Mouse (Mus musculus): ENCODE data around the gene Fcgrt. TPM values are rescaled to one million over a fixed set of nuclear protein-coding genes. Genes with fewer than 3 reads are reported as not detected.

The Fcgrt gene
- polyA plus RNA-seq, 1 experiment = 37.0 TPM

- H3K4me3 ChIP-seq (ENCODE audit: insufficient read depth, low read length) = no peak overlapping the region
- H3K27ac ChIP-seq (ENCODE audit: insufficient read depth, low read length) = no peak overlapping the region
- TF ChIP-seq CTCF (IDR thresholded peaks at IDR 0.05; ENCODE audit: extremely low read depth, insufficient read depth, low read length) = no peak
- TF ChIP-seq POLR2A (IDR thresholded peaks at IDR 0.05; ENCODE audit: extremely low read depth, insufficient read depth, low read length) = no peak
- no peaks in the 10 kb centered on the region for H3K4me1 ChIP-seq (ENCODE audit: control insufficient read depth, insufficient read depth, low read length)
Measured at GRCm38 (mm10) chr7:45046853-45047350, 56.7 kb downstream of the Fcgrt start.

GRCm38 (mm10) chr7:45045741-45046140, 57.9 kb downstream of the Fcgrt start:
- Histone ChIP-seq H3K4me1 (ENCODE audit: control insufficient read depth, insufficient read depth, low read length) (no peaks in the 10 kb centered on the region), H3K4me3 (ENCODE audit: insufficient read depth, low read length) (no peak overlapping the region), H3K27ac (ENCODE audit: insufficient read depth, low read length) (no peak overlapping the region)
- no peak for TF ChIP-seq POLR2A (IDR thresholded peaks at IDR 0.05; ENCODE audit: extremely low read depth, insufficient read depth, low read length)
- TF ChIP-seq CTCF (IDR thresholded peaks at IDR 0.05; ENCODE audit: extremely low read depth, insufficient read depth, low read length) = no peak

- no peak overlapping the region for H3K27ac ChIP-seq (ENCODE audit: insufficient read depth, low read length)
- H3K4me1 ChIP-seq (ENCODE audit: control insufficient read depth, insufficient read depth, low read length) = no peaks in the 10 kb centered on the region
- no peak overlapping the region for H3K4me3 ChIP-seq (ENCODE audit: insufficient read depth, low read length)
- TF ChIP-seq POLR2A (IDR thresholded peaks at IDR 0.05; ENCODE audit: extremely low read depth, insufficient read depth, low read length) (no peak), CTCF (IDR thresholded peaks at IDR 0.05; ENCODE audit: extremely low read depth, insufficient read depth, low read length) (no peak)
Measured at GRCm38 (mm10) chr7:45043307-45043706, 60.3 kb downstream of the Fcgrt start.

Other genes with a start within 250 kb of the Fcgrt start
- gene Pnkp, start 246.7 kb downstream of the Fcgrt start, polyA plus RNA-seq (2012; rRNA removed) = 35.6 and 40.8 TPM in 2 replicates
- gene Ptov1, start 234.1 kb downstream of the Fcgrt start, polyA plus RNA-seq (2012; rRNA removed) = 359 and 377 TPM in 2 replicates
- gene Med25, start 211.1 kb downstream of the Fcgrt start, polyA plus RNA-seq (2012; rRNA removed) = 121 and 129 TPM in 2 replicates
- 28.6 and 30.7 TPM in 2 replicates for gene Fuz, start 207.8 kb downstream of the Fcgrt start, polyA plus RNA-seq (2012; rRNA removed)
- 241 and 247 TPM in 2 replicates for gene Ap2a1, start 174.4 kb downstream of the Fcgrt start, polyA plus RNA-seq (2012; rRNA removed)
- gene Tsks, start 160.6 kb downstream of the Fcgrt start, polyA plus RNA-seq (2012; rRNA removed) = 1.5 and 2.0 TPM in 2 replicates
- 154 and 164 TPM in 2 replicates for gene Cpt1c, start 129.0 kb downstream of the Fcgrt start, polyA plus RNA-seq (2012; rRNA removed)
- 162 and 169 TPM in 2 replicates for gene Prmt1, start 117.3 kb downstream of the Fcgrt start, polyA plus RNA-seq (2012; rRNA removed)
- 82.4 and 87.4 TPM in 2 replicates for gene Irf3, start 106.2 kb downstream of the Fcgrt start, polyA plus RNA-seq (2012; rRNA removed)
- gene Bcl2l12, start 105.1 kb downstream of the Fcgrt start, polyA plus RNA-seq (2012; rRNA removed) = 6.0 and 6.2 TPM in 2 replicates
- 126 and 128 TPM in 2 replicates for gene Scaf1, start 87.5 kb downstream of the Fcgrt start, polyA plus RNA-seq (2012; rRNA removed)
- gene Rras, start 85.9 kb downstream of the Fcgrt start, polyA plus RNA-seq (2012; rRNA removed) = 34.2 and 38.3 TPM in 2 replicates
- 14.6 and 15.5 TPM in 2 replicates for gene Prr12, start 51.0 kb downstream of the Fcgrt start, polyA plus RNA-seq (2012; rRNA removed)
- gene Nosip, start 41.4 kb downstream of the Fcgrt start, polyA plus RNA-seq (2012; rRNA removed) = 89.5 and 92.3 TPM in 2 replicates
- gene Prrg2, start 41.2 kb downstream of the Fcgrt start, polyA plus RNA-seq (2012; rRNA removed) = 21.4 and 23.2 TPM in 2 replicates
- 12.8 and 13.1 TPM in 2 replicates for gene Rcn3, start 11.6 kb downstream of the Fcgrt start, polyA plus RNA-seq (2012; rRNA removed)
- gene Rps11, start 20.6 kb upstream of the Fcgrt start, polyA plus RNA-seq (2012; rRNA removed) = 361 and 402 TPM in 2 replicates
- 1,470 and 1,570 TPM in 2 replicates for gene Rpl13a, start 24.9 kb upstream of the Fcgrt start, polyA plus RNA-seq (2012; rRNA removed)
- 0.08 and 0.32 TPM in 2 replicates for gene Gm45713, start 32.4 kb upstream of the Fcgrt start, polyA plus RNA-seq (2012; rRNA removed)
- gene Flt3l, start 32.6 kb upstream of the Fcgrt start, polyA plus RNA-seq (2012; rRNA removed) = 18.4 and 20.8 TPM in 2 replicates
- 59.4 and 60.2 TPM in 2 replicates for gene Pih1d1, start 50.5 kb upstream of the Fcgrt start, polyA plus RNA-seq (2012; rRNA removed)
- 8.1 and 10.3 TPM in 2 replicates for gene Aldh16a1, start 50.7 kb upstream of the Fcgrt start, polyA plus RNA-seq (2012; rRNA removed)
- gene Slc17a7, start 60.1 kb upstream of the Fcgrt start, polyA plus RNA-seq (2012; rRNA removed) = 1,033 and 1,121 TPM in 2 replicates
- gene Gfy, start 75.7 kb upstream of the Fcgrt start, polyA plus RNA-seq (2012; rRNA removed) = 0.38 and 0.62 TPM in 2 replicates
- not detected in 2 replicates for gene Pth2, start 77.1 kb upstream of the Fcgrt start, polyA plus RNA-seq (2012; rRNA removed)
- 4.7 and 5.0 TPM in 2 replicates for gene Ccdc155, start 101.0 kb upstream of the Fcgrt start, polyA plus RNA-seq (2012; rRNA removed)
- 41.4 and 47.2 TPM in 2 replicates for gene Dkkl1, start 108.3 kb upstream of the Fcgrt start, polyA plus RNA-seq (2012; rRNA removed)
- 5.0 and 6.4 TPM in 2 replicates for gene Tead2, start 111.9 kb upstream of the Fcgrt start, polyA plus RNA-seq (2012; rRNA removed)
- gene Cd37, start 135.3 kb upstream of the Fcgrt start, polyA plus RNA-seq (2012; rRNA removed) = 10.6 and 11.9 TPM in 2 replicates
- 2.1 TPM in 2 replicates for gene Slc6a16, start 137.2 kb upstream of the Fcgrt start, polyA plus RNA-seq (2012; rRNA removed)
- 0.08 and 0.30 TPM in 2 replicates for gene Slc6a21, start 173.7 kb upstream of the Fcgrt start, polyA plus RNA-seq (2012; rRNA removed)
- gene Trpm4, start 229.9 kb upstream of the Fcgrt start, polyA plus RNA-seq (2012; rRNA removed) = 29.1 and 35.1 TPM in 2 replicates
- 0.35 and 0.55 TPM in 2 replicates for gene Hrc, start 231.4 kb upstream of the Fcgrt start, polyA plus RNA-seq (2012; rRNA removed)